Mouse (Mus musculus) ES-E14 (cell line): ENCODE results near the gene Bpifc.
"Not testable (repeated sequence)": the region's sequence is repeated elsewhere in the genome, so short reads cannot be mapped to it uniquely, and the experiment has no call there.

Experiments used
- CHD2 ChIP-seq: IDR thresholded peaks from 2 replicates; pipeline ENCODE4 v1.6.1; 2014; ENCODE audit warnings: mild to moderate bottlenecking, low read depth, low read length, inconsistent platforms
- HCFC1 ChIP-seq: IDR thresholded peaks from 2 replicates; pipeline ENCODE4 v1.6.1; 2012; ENCODE audit warnings: low read length, inconsistent platforms, borderline replicate concordance; ENCODE audit not compliant: insufficient read depth
- MAFK ChIP-seq: IDR thresholded peaks from 2 replicates; pipeline ENCODE4 v1.6.1; 2014; ENCODE audit warnings: mild to moderate bottlenecking, low read depth, low read length, inconsistent platforms; ENCODE audit not compliant: insufficient read depth
- ZC3H11A ChIP-seq: IDR thresholded peaks from 2 replicates; pipeline ENCODE4 v1.6.1; 2012; ENCODE audit warnings: low read depth, mild to moderate bottlenecking, inconsistent platforms, low read length, borderline replicate concordance

DNA sequence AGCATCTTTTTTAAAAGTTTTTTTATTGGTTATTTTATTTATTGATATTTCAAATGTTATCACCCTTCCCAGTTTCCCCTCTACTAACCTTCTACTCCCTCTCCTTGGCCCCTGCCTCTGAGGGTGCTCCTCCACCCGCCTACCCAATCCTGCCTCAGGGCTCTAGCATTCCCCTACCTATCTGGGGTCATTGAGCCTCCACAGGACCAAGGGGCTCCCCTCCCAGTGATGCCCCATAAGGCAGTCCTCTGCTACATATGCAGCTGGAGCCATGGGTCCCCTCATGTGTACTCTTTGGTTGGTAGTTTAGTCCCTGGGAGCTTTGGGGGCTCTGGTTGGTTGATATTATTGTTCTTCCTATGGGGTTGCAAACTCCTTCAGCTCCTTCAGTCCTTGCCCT lies 15.1 kb upstream of the Bpifc start:
- TF ChIP-seq CHD2, HCFC1, ZC3H11A, MAFK: not testable (repeated sequence)
